Mouse (Mus musculus) MEL (cell line): ENCODE data around the gene Ccdc185. TPM values are rescaled to one million over a fixed set of nuclear protein-coding genes. Genes with fewer than 3 reads are reported as not detected.

ENCODE experiments used
- DNase-seq: peaks from one replicate; pipeline ENCODE4 v3.0.0; 2011; ENCODE audit warnings: low read depth, low spot score
- H3K27ac ChIP-seq: 2 replicates; pipeline ENCODE4 v1.5.1; 2012; ENCODE audit warnings: low read depth, mild to moderate bottlenecking, control low read depth, low read length, moderate library complexity; ENCODE audit not compliant: control insufficient read depth
- H3K27me3 ChIP-seq, 2 experiments: fragments of 150-350 bp in 1 of 2; sonication (generic) in 1 of 2; 2 replicates each; pipeline ENCODE4 v1.6.1; 2012; ENCODE audit warnings: low read length in 2 of 2, mild to moderate bottlenecking in 2 of 2, improper control_type of control experiment in 1 of 2, moderate library complexity in 1 of 2; ENCODE audit not compliant: insufficient read depth in 2 of 2, control insufficient read depth in 1 of 2
- H3K36me3 ChIP-seq, 2 experiments: 2 replicates each; pipeline ENCODE4 v1.6.1; 2012 to 2014; ENCODE audit warnings: low read length in 2 of 2, improper control_type of control experiment in 1 of 2, inconsistent platforms in 1 of 2, mild to moderate bottlenecking in 1 of 2; ENCODE audit not compliant: insufficient read depth in 2 of 2, control insufficient read depth in 1 of 2
- H3K4me1 ChIP-seq, 2 experiments: fragments of 150-350 bp in 1 of 2; sonication (generic) in 1 of 2; 2 replicates each; pipeline ENCODE4 v1.6.1; 2012; ENCODE audit warnings: low read length in 2 of 2, improper control_type of control experiment in 1 of 2, mild to moderate bottlenecking in 1 of 2; ENCODE audit not compliant: insufficient read depth in 2 of 2, control insufficient read depth in 1 of 2
- H3K4me3 ChIP-seq, 2 experiments: fragments of 150-350 bp in 1 of 2; sonication (generic) in 1 of 2; 2 replicates each; pipeline ENCODE4 v1.5.1; 2012; ENCODE audit warnings: low read depth in 2 of 2, low read length in 2 of 2, mild to moderate bottlenecking in 2 of 2, moderate library complexity in 2 of 2, control low read depth in 1 of 2, improper control_type of control experiment in 1 of 2; ENCODE audit not compliant: control insufficient read depth in 1 of 2, insufficient read depth in 1 of 2
- H3K79me2 ChIP-seq: 2 replicates; pipeline ENCODE4 v1.6.1; 2012; ENCODE audit warnings: mild to moderate bottlenecking, low read length, moderate library complexity; ENCODE audit not compliant: control insufficient read depth, poor library complexity, insufficient read depth
- H3K9ac ChIP-seq: 2 replicates; pipeline ENCODE4 v1.6.1; 2012; ENCODE audit warnings: low read depth, mild to moderate bottlenecking, control low read depth, low read length, moderate library complexity; ENCODE audit not compliant: control insufficient read depth, poor library complexity, severe bottlenecking
- H3K9me3 ChIP-seq: fragments of 150-350 bp; sonication (generic); replicated peaks from 2 replicates; pipeline ENCODE4 v1.6.1; 2012; ENCODE audit warnings: mild to moderate bottlenecking, low read length, improper control_type of control experiment, moderate library complexity; ENCODE audit not compliant: insufficient read depth
- BHLHE40 ChIP-seq: IDR thresholded peaks from 2 replicates; pipeline ENCODE4 v1.6.1; 2012; ENCODE audit warnings: low read depth, mild to moderate bottlenecking, inconsistent platforms, low read length, improper control_type of control experiment, borderline replicate concordance
- CHD2 ChIP-seq: IDR thresholded peaks from 2 replicates; pipeline ENCODE4 v1.6.1; 2011; ENCODE audit warnings: low read length, improper control_type of control experiment
- CTCF ChIP-seq, 3 experiments: IDR thresholded peaks in 2 of 3; conservative IDR thresholded peaks in 1 of 3; 2 replicates each; pipeline ENCODE4 v1.5.1; 2011 to 2012; ENCODE audit warnings: low read length in 3 of 3, low read depth in 2 of 3, mild to moderate bottlenecking in 2 of 3, improper control_type of control experiment in 1 of 3, inconsistent platforms in 1 of 3, mixed read lengths in 1 of 3, moderate library complexity in 1 of 3; ENCODE audit not compliant: control insufficient read depth in 1 of 3, insufficient read depth in 1 of 3, poor library complexity in 1 of 3, severe bottlenecking in 1 of 3
- E2F4 ChIP-seq: IDR thresholded peaks from 2 replicates; pipeline ENCODE4 v1.6.1; 2011; ENCODE audit warnings: low read depth, low read length, improper control_type of control experiment, borderline replicate concordance
- ELF1 ChIP-seq: IDR thresholded peaks from 2 replicates; pipeline ENCODE4 v1.6.1; 2014; ENCODE audit warnings: low read depth, mild to moderate bottlenecking, inconsistent platforms, low read length, improper control_type of control experiment, moderate library complexity
- GABPA ChIP-seq: IDR thresholded peaks from 2 replicates; pipeline ENCODE4 v1.6.1; 2012; ENCODE audit warnings: low read depth, mild to moderate bottlenecking, inconsistent platforms, low read length, improper control_type of control experiment, moderate library complexity
- HCFC1 ChIP-seq: IDR thresholded peaks from 2 replicates; pipeline ENCODE4 v1.6.1; 2012; ENCODE audit warnings: low read depth, mild to moderate bottlenecking, inconsistent platforms, low read length, improper control_type of control experiment, moderate library complexity
- KAT2A ChIP-seq: conservative IDR thresholded peaks from 2 replicates; pipeline ENCODE4 v1.6.1; 2012; ENCODE audit warnings: low read depth, low read length, improper control_type of control experiment, inconsistent platforms
- MAZ ChIP-seq: IDR thresholded peaks from 2 replicates; pipeline ENCODE4 v1.6.1; 2012; ENCODE audit warnings: low read depth, mild to moderate bottlenecking, inconsistent platforms, low read length, improper control_type of control experiment
- MEF2A ChIP-seq: IDR thresholded peaks from 2 replicates; pipeline ENCODE4 v1.6.1; 2014; ENCODE audit warnings: low read depth, mild to moderate bottlenecking, inconsistent platforms, low read length, improper control_type of control experiment; ENCODE audit not compliant: poor library complexity, insufficient replicate concordance, severe bottlenecking; ENCODE audit errors: extremely low read depth
- NRF1 ChIP-seq: IDR thresholded peaks from 2 replicates; pipeline ENCODE4 v1.6.1; 2014; ENCODE audit warnings: low read depth, mild to moderate bottlenecking, inconsistent platforms, low read length, improper control_type of control experiment, moderate library complexity; ENCODE audit not compliant: poor library complexity, insufficient read depth, severe bottlenecking
- POLR2A ChIP-seq, 2 experiments: IDR thresholded peaks; 2 replicates each; pipeline ENCODE4 v1.6.1; 2011 to 2012; ENCODE audit warnings: low read length in 2 of 2, mild to moderate bottlenecking in 2 of 2, control low read depth in 1 of 2, improper control_type of control experiment in 1 of 2, low read depth in 1 of 2, moderate library complexity in 1 of 2; ENCODE audit not compliant: control insufficient read depth in 1 of 2, insufficient read depth in 1 of 2, poor library complexity in 1 of 2
- POLR2AphosphoS5 ChIP-seq: IDR thresholded peaks from 2 replicates; pipeline ENCODE4 v1.6.1; 2012; ENCODE audit warnings: low read depth, borderline replicate concordance, mild to moderate bottlenecking, inconsistent platforms, low read length, moderate library complexity, mixed read lengths
- RAD21 ChIP-seq: IDR thresholded peaks from 2 replicates; pipeline ENCODE4 v1.6.1; 2011; ENCODE audit warnings: mild to moderate bottlenecking, low read depth, low read length, improper control_type of control experiment
- RCOR1 ChIP-seq: IDR thresholded peaks from 2 replicates; pipeline ENCODE4 v1.6.1; 2012; ENCODE audit warnings: low read depth, mild to moderate bottlenecking, inconsistent platforms, low read length, improper control_type of control experiment
- SMC3 ChIP-seq: IDR thresholded peaks from 2 replicates; pipeline ENCODE4 v1.6.1; 2011; ENCODE audit warnings: low read depth, low read length, improper control_type of control experiment
- TAL1 ChIP-seq: IDR thresholded peaks from 2 replicates; pipeline ENCODE4 v1.6.1; 2012; ENCODE audit warnings: mild to moderate bottlenecking, inconsistent platforms, low read length, moderate library complexity, mixed read lengths
- TBP ChIP-seq: IDR thresholded peaks from 2 replicates; pipeline ENCODE4 v1.8.0; 2011; ENCODE audit warnings: low read depth, low read length, improper control_type of control experiment
- TCF12 ChIP-seq: IDR thresholded peaks from 2 replicates; pipeline ENCODE4 v1.6.1; 2014; ENCODE audit warnings: low read depth, mild to moderate bottlenecking, inconsistent platforms, low read length, improper control_type of control experiment, moderate library complexity
- UBTF ChIP-seq: IDR thresholded peaks from 2 replicates; pipeline ENCODE4 v1.6.1; 2012; ENCODE audit warnings: low read depth, mild to moderate bottlenecking, inconsistent platforms, low read length, improper control_type of control experiment, moderate library complexity, borderline replicate concordance; ENCODE audit not compliant: insufficient read depth
- USF1 ChIP-seq: IDR thresholded peaks from 2 replicates; pipeline ENCODE4 v1.6.1; 2014; ENCODE audit warnings: low read depth, mild to moderate bottlenecking, inconsistent platforms, low read length, improper control_type of control experiment, moderate library complexity
- ZKSCAN1 ChIP-seq: IDR thresholded peaks from 2 replicates; pipeline ENCODE4 v1.6.1; 2012; ENCODE audit warnings: low read depth, mild to moderate bottlenecking, inconsistent platforms, low read length, improper control_type of control experiment, moderate library complexity
- ZMIZ1 ChIP-seq: IDR thresholded peaks from 2 replicates; pipeline ENCODE4 v1.6.1; 2012; ENCODE audit warnings: low read depth, mild to moderate bottlenecking, inconsistent platforms, low read length, improper control_type of control experiment, moderate library complexity
- ZNF384 ChIP-seq: IDR thresholded peaks from 2 replicates; pipeline ENCODE4 v1.6.1; 2012; ENCODE audit warnings: low read depth, mild to moderate bottlenecking, inconsistent platforms, low read length, improper control_type of control experiment
- polyA plus RNA-seq, 2 experiments: library from polyadenylated mRNA; stranded (reverse) in 1 of 2; unstranded in 1 of 2; fragments of >175 nt in 1 of 2; fragments of >200 nt in 1 of 2; gene quantifications; 2 replicates each; pipeline versions ENCODE4 v1.2.1 to v1.2.4; 2012; ENCODE audit warnings: low replicate concordance in 2 of 2, low read depth in 1 of 2; ENCODE audit not compliant: insufficient read length in 2 of 2, insufficient read depth in 1 of 2, missing spikeins in 1 of 2
- total RNA-seq: library from RNA; depleted of rRNA; stranded (reverse); fragments of 300-350 nt; gene quantifications from 2 replicates; pipeline ENCODE4 v1.2.3, GENCODE M21; 2012

The Ccdc185 gene
- total and polyA plus RNA-seq, 3 experiments: not detected

DNA sequence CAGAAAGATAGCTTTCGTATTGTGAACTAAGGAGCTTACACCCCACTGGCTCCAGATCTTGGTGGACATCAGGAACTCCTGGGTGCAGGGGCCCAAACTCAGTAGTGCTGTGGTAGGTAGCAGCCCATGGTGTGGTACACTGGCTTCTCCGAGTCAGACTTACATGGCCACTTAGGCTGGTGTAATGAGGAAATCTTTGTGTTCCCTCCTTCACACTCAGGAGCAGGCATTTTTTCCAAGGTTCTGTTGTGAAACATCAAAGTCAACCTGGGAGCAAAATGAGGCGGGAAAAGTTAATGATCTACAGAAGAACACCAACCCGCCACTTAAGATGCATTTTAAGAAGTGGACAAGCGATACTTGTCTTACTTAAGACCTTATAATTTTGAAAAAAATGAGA lies 36.5 kb upstream of the Ccdc185 start:
- TF ChIP-seq KAT2A (no peak), CTCF (IDR thresholded peaks at IDR 0.05 in 2 of 3, conservative IDR thresholded peaks at IDR 0.05 in 1 of 3; ENCODE audit: control insufficient read depth in 1 of 3, insufficient read depth in 1 of 3, low read depth in 2 of 3, low read length in 3 of 3, poor library complexity in 1 of 3, severe bottlenecking in 1 of 3) (no peak), ZKSCAN1 (no peak), MAZ (no peak), ZMIZ1 (no peak), BHLHE40 (no peak), RAD21 (no peak), SMC3 (no peak), E2F4 (no peak), GABPA (no peak), ZNF384 (no peak), TCF12 (no peak)
- TF ChIP-seq, all 39 proteins: peak for 0

DNA sequence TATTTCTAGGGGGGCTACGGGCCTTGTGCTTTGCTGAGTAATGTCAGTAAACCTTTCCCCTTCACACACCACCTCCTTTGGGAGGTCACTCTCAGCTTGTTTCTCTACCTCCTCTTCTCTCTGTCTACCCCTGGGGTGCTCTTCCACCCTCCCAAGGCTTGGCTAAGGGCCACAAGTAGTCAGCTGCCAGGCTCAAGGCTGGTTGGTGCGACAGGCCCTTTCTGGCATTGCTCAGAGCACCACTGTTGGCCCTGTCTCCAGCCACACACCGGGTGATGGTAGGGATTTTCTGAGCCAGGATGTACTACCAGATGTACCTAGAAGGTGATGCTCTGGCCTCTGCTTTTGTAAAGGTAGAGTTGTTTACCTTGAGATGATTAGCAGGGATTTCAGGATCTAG lies 35.8 kb upstream of the Ccdc185 start:
- no peak for DNase-seq
- H3K27ac ChIP-seq: no peak overlapping the region
- no peaks in the 10 kb centered on the region for H3K4me1 ChIP-seq
- TF ChIP-seq TAL1: no peak
- no peak for TF ChIP-seq CHD2
- no peak for TF ChIP-seq NRF1
- TF ChIP-seq ZNF384: no peak
- no peak for TF ChIP-seq GABPA
- no peak for TF ChIP-seq TBP
- TF ChIP-seq MEF2A: no peak
- no peak for TF ChIP-seq ELF1
- no peak for TF ChIP-seq RCOR1
- TF ChIP-seq POLR2AphosphoS5: no peak
- TF ChIP-seq SMC3: no peak
- no peak for TF ChIP-seq USF1
- no peak for TF ChIP-seq E2F4
- TF ChIP-seq HCFC1: no peak
- TF ChIP-seq UBTF: no peak
- no peak for TF ChIP-seq POLR2A (IDR thresholded peaks at IDR 0.05; ENCODE audit: control insufficient read depth in 1 of 2, insufficient read depth in 1 of 2, low read depth in 1 of 2, low read length in 2 of 2, poor library complexity in 1 of 2)
- TF ChIP-seq ZMIZ1: no peak
- TF ChIP-seq, all 39 proteins: peak for 0
- Histone ChIP-seq H3K36me3 (no peaks in the 10 kb centered on the region), H3K27me3 (no peaks in the 10 kb centered on the region), H3K79me2 (no peaks in the 10 kb centered on the region), H3K9me3 (no peaks in the 10 kb centered on the region), H3K4me3 (no peak overlapping the region), H3K9ac (no peak overlapping the region)

More for the DNA sequence above, 36.5 kb upstream of the Ccdc185 start:
- DNase-seq: no peak
- Histone ChIP-seq H3K36me3 (no peaks in the 10 kb centered on the region), H3K79me2 (no peaks in the 10 kb centered on the region), H3K4me3 (no peak overlapping the region), H3K27me3 (no peaks in the 10 kb centered on the region), H3K9me3 (no peaks in the 10 kb centered on the region), H3K4me1 (no peaks in the 10 kb centered on the region), H3K9ac (no peak overlapping the region), H3K27ac (no peak overlapping the region)
